Mouse (Mus musculus): ENCODE data around the gene Elof1. TPM values are rescaled to one million over a fixed set of nuclear protein-coding genes. Genes with fewer than 3 reads are reported as not detected.

The Elof1 gene
- polyA plus RNA-seq, 1 experiment from 2014 or later = 190 TPM

GRCm38 (mm10) chr9:22143108-22144037 lies 26.4 kb upstream of the Elof1 start:
- H3K27ac ChIP-seq (ENCODE audit: low read length) = no peak overlapping the region
- no peak for ATAC-seq (ENCODE audit: insufficient number of reproducible peaks, insufficient read depth, low FRiP score, low read depth)
- WGBS = 53% methylated on average over 17 of the region's 17 CpGs

GRCm38 (mm10) chr9:22139746-22140145 lies 22.8 kb upstream of the Elof1 start:
- Histone ChIP-seq H3K9me3 (ENCODE audit: control insufficient read depth, low read depth, low read length) (no peaks in the 10 kb centered on the region), H3K4me1 (ENCODE audit: control insufficient read depth, insufficient read depth, low read length) (no peaks in the 10 kb centered on the region), H3K9ac (replicated peaks; ENCODE audit: low read depth, low read length) (no peak overlapping the region), H3K27ac (ENCODE audit: low read length) (no peak overlapping the region), H3K4me3 (ENCODE audit: low read depth, low read length) (no peak overlapping the region), H3K27me3 (ENCODE audit: control insufficient read depth, insufficient read depth, low read length) (no peaks in the 10 kb centered on the region), H3K36me3 (ENCODE audit: control insufficient read depth, insufficient read depth, low read length) (no peaks in the 10 kb centered on the region), H3K4me2 (replicated peaks; ENCODE audit: low read depth, low read length) (no peak overlapping the region)
- 89% methylated on average over 5 of the region's 5 CpGs for WGBS
- ATAC-seq (ENCODE audit: insufficient number of reproducible peaks, insufficient read depth, low FRiP score, low read depth) = no peak

More at GRCm38 (mm10) chr9:22143108-22144037, 26.4 kb upstream of the Elof1 start:
- Histone ChIP-seq H3K4me1 (ENCODE audit: control insufficient read depth, insufficient read depth, low read length) (no peaks in the 10 kb centered on the region), H3K4me2 (replicated peaks; ENCODE audit: low read depth, low read length) (no peak overlapping the region), H3K4me3 (ENCODE audit: low read depth, low read length) (no peak overlapping the region), H3K27me3 (ENCODE audit: control insufficient read depth, insufficient read depth, low read length) (no peaks in the 10 kb centered on the region), H3K36me3 (ENCODE audit: control insufficient read depth, insufficient read depth, low read length) (no peaks in the 10 kb centered on the region), H3K9ac (replicated peaks; ENCODE audit: low read depth, low read length) (no peak overlapping the region), H3K9me3 (ENCODE audit: control insufficient read depth, low read depth, low read length) (peaks cover 4% of the 10 kb centered on the region; the same call in 1 of the 2 replicates)

GRCm38 (mm10) chr9:22138480-22138879 lies 21.5 kb upstream of the Elof1 start:
- 32% methylated on average over 2 of the region's 2 CpGs for WGBS
- no peaks in the 10 kb centered on the region for H3K4me1 ChIP-seq (ENCODE audit: control insufficient read depth, insufficient read depth, low read length)
- H3K27me3 ChIP-seq (ENCODE audit: control insufficient read depth, insufficient read depth, low read length) = no peaks in the 10 kb centered on the region
- ATAC-seq (ENCODE audit: insufficient number of reproducible peaks, insufficient read depth, low FRiP score, low read depth) = no peak
- no peaks in the 10 kb centered on the region for H3K9me3 ChIP-seq (ENCODE audit: control insufficient read depth, low read depth, low read length)
- no peak overlapping the region for H3K4me2 ChIP-seq (replicated peaks; ENCODE audit: low read depth, low read length)
- no peak overlapping the region for H3K9ac ChIP-seq (replicated peaks; ENCODE audit: low read depth, low read length)
- no peak overlapping the region for H3K4me3 ChIP-seq (ENCODE audit: low read depth, low read length)
- no peaks in the 10 kb centered on the region for H3K36me3 ChIP-seq (ENCODE audit: control insufficient read depth, insufficient read depth, low read length)
- H3K27ac ChIP-seq (ENCODE audit: low read length) = no peak overlapping the region

- no peak overlapping the region for H3K9ac ChIP-seq (replicated peaks; ENCODE audit: low read depth, low read length)
- H3K4me1 ChIP-seq (ENCODE audit: control insufficient read depth, insufficient read depth, low read length) = 0 out of 2 replicates have a peak, but pooled peaks cover under 1% of the 10 kb centered on the region
- H3K27me3 ChIP-seq (ENCODE audit: control insufficient read depth, insufficient read depth, low read length) = no peaks in the 10 kb centered on the region
- 20% methylated on average over 23 of the region's 23 CpGs for WGBS
- no peaks in the 10 kb centered on the region for H3K9me3 ChIP-seq (ENCODE audit: control insufficient read depth, low read depth, low read length)
- no peak overlapping the region for H3K4me3 ChIP-seq (ENCODE audit: low read depth, low read length)
- no peaks in the 10 kb centered on the region for H3K36me3 ChIP-seq (ENCODE audit: control insufficient read depth, insufficient read depth, low read length)
- no peak overlapping the region for H3K27ac ChIP-seq (ENCODE audit: low read length)
- H3K4me2 ChIP-seq (replicated peaks; ENCODE audit: low read depth, low read length) = no peak overlapping the region
- no peak for ATAC-seq (ENCODE audit: insufficient number of reproducible peaks, insufficient read depth, low FRiP score, low read depth)
These were observed 20.0 kb upstream of the Elof1 start for GRCm38 (mm10) chr9:22136765-22137547.

- no peak within 1 kb of the TSS for H3K4me3 ChIP-seq (ENCODE audit: low read depth, low read length)
- peaks cover 2% of the 10 kb centered on the region; the same call in 1 of the 2 replicates for H3K4me1 ChIP-seq (ENCODE audit: control insufficient read depth, insufficient read depth, low read length)
- H3K4me2 ChIP-seq (replicated peaks; ENCODE audit: low read depth, low read length) = no peak within 1 kb of the TSS
- H3K27me3 ChIP-seq (ENCODE audit: control insufficient read depth, insufficient read depth, low read length) = no peaks in the 10 kb centered on the region
- H3K36me3 ChIP-seq (ENCODE audit: control insufficient read depth, insufficient read depth, low read length) = no peaks in the 10 kb centered on the region
- no peaks in the 10 kb centered on the region for H3K9me3 ChIP-seq (ENCODE audit: control insufficient read depth, low read depth, low read length)
- peak; percentile 12; the same call in 1 of the 2 replicates for ATAC-seq (ENCODE audit: insufficient number of reproducible peaks, insufficient read depth, low FRiP score, low read depth)
- no peak within 1 kb of the TSS for H3K27ac ChIP-seq (ENCODE audit: low read length)
- 71% methylated on average over 7 of the region's 7 CpGs for WGBS
- H3K9ac ChIP-seq (replicated peaks; ENCODE audit: low read depth, low read length) = no peak within 1 kb of the TSS
These were observed 18.8 kb upstream of the Elof1 start, which contains the start of gene Acp5 for GRCm38 (mm10) chr9:22135644-22136390. Acp5 (minus strand) TSS chr9:22135711.

- no peaks in the 10 kb centered on the region for H3K36me3 ChIP-seq (ENCODE audit: control insufficient read depth, insufficient read depth, low read length)
- H3K9ac ChIP-seq (replicated peaks; ENCODE audit: low read depth, low read length) = no peak overlapping the region
- H3K4me1 ChIP-seq (ENCODE audit: control insufficient read depth, insufficient read depth, low read length) = peaks cover 2% of the 10 kb centered on the region; the same call in 1 of the 2 replicates
- no peaks in the 10 kb centered on the region for H3K27me3 ChIP-seq (ENCODE audit: control insufficient read depth, insufficient read depth, low read length)
- H3K4me3 ChIP-seq (ENCODE audit: low read depth, low read length) = no peak overlapping the region
- WGBS = 85% methylated on average over 9 of the region's 9 CpGs
- ATAC-seq (ENCODE audit: insufficient number of reproducible peaks, insufficient read depth, low FRiP score, low read depth) = no peak
- H3K4me2 ChIP-seq (replicated peaks; ENCODE audit: low read depth, low read length) = no peak overlapping the region
- H3K9me3 ChIP-seq (ENCODE audit: control insufficient read depth, low read depth, low read length) = no peaks in the 10 kb centered on the region
- H3K27ac ChIP-seq (ENCODE audit: low read length) = no peak overlapping the region
These were observed 18.1 kb upstream of the Elof1 start for GRCm38 (mm10) chr9:22134988-22135643.

- no peak overlapping the region for H3K9ac ChIP-seq (replicated peaks; ENCODE audit: low read depth, low read length)
- no peak overlapping the region for H3K4me2 ChIP-seq (replicated peaks; ENCODE audit: low read depth, low read length)
- no peaks in the 10 kb centered on the region for H3K9me3 ChIP-seq (ENCODE audit: control insufficient read depth, low read depth, low read length)
- ATAC-seq (ENCODE audit: insufficient number of reproducible peaks, insufficient read depth, low FRiP score, low read depth) = no peak
- no peaks in the 10 kb centered on the region for H3K36me3 ChIP-seq (ENCODE audit: control insufficient read depth, insufficient read depth, low read length)
- WGBS = 78% methylated on average over 7 of the region's 7 CpGs
- H3K27me3 ChIP-seq (ENCODE audit: control insufficient read depth, insufficient read depth, low read length) = no peaks in the 10 kb centered on the region
- H3K4me1 ChIP-seq (ENCODE audit: control insufficient read depth, insufficient read depth, low read length) = peaks cover 2% of the 10 kb centered on the region; the same call in 1 of the 2 replicates
- no peak overlapping the region for H3K4me3 ChIP-seq (ENCODE audit: low read depth, low read length)
- H3K27ac ChIP-seq (ENCODE audit: low read length) = no peak overlapping the region
These were observed 17.4 kb upstream of the Elof1 start for GRCm38 (mm10) chr9:22134246-22134890.

All from stomach, embryonic 14.5 days (tissue).